ENCODE assay signal across 8 mouse cellular contexts in the genomic region with DNA sequence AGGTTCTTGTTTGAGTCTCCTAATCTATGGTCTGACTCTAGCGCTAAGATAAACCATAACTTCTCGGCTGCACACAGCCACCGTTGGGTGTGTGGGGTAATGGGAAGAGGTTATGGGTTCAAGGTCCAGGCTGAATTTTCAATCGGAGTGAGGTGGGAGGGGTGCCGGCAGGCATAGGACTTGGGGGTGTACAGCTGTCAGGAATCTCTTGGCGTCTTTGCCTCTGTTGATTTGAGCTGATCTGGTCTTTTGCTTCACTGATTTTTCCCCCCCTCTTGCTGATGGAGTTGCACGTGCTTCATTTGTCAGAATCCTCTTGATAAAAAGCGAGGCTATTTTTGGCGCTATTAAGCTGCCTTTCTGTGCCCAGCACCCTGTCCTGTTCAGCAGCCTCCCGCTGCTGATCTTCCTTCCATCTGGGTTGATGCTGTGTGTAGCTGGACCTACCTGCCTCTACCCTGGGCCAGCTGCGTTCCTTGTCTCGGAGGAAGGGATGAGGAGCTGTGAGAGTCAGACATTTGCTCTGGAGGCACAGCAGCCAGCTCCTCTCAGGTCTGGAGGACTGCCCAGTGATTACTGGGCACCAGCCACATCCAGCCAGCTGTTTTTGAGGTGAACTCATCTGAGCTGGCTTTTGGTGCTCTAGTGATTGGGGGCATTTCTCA. TPM values are rescaled to one million over a fixed set of nuclear protein-coding genes. Genes with fewer than 3 reads are reported as not detected.
DNase-seq lines count a peak whose midpoint lies in the region; ATAC-seq and TF ChIP-seq lines count a peak whose summit lies in the region.

No protein-coding gene starts in this region.

- 40% methylated on average over 12 of the region's 12 CpGs for WGBS in forebrain, embryonic 16.5 days
- 46% methylated on average over 12 of the region's 12 CpGs for WGBS in kidney, postnatal 0 days
- WGBS in neural tube, embryonic 14.5 days: 62% methylated on average over 12 of the region's 12 CpGs

- ATAC-seq in megakaryocyte, adult 5-6 weeks (ENCODE audit: poor library complexity, severe bottlenecking): no peak
- no peak for ATAC-seq in forebrain, embryonic 16.5 days
- no peak for ATAC-seq in kidney, postnatal 0 days (replicated peaks; ENCODE audit: low FRiP score, low read depth)
- no peak for ATAC-seq in neural tube, embryonic 14.5 days (ENCODE audit: low read depth)

- no peaks in the 10 kb centered on the region for H3K9me3 ChIP-seq in megakaryocyte, embryonic 14.5 days
- no peaks in the 10 kb centered on the region for H3K9me3 ChIP-seq in forebrain, embryonic 16.5 days (ENCODE audit: control insufficient read depth, low read length)
- no peaks in the 10 kb centered on the region for H3K9me3 ChIP-seq in kidney, postnatal 0 days (replicated peaks; ENCODE audit: low read length)
- H3K9me3 ChIP-seq in neural tube, embryonic 14.5 days (ENCODE audit: control insufficient read depth, low read length): no peaks in the 10 kb centered on the region

- peak overlapping the region; percentile 41; the same call in 1 of the 2 replicates for H3K27ac ChIP-seq in forebrain, embryonic 16.5 days (ENCODE audit: low read length)
- no peak overlapping the region for H3K27ac ChIP-seq in kidney, postnatal 0 days
- no peak overlapping the region for H3K27ac ChIP-seq in neural tube, embryonic 14.5 days (ENCODE audit: low read depth, low read length)

- peak overlapping the region; percentile 86 for H3K4me3 ChIP-seq in megakaryocyte, embryonic 14.5 days (replicated peaks)
- H3K4me3 ChIP-seq in forebrain, embryonic 16.5 days (replicated peaks; ENCODE audit: low read length): peak overlapping the region; percentile 93
- H3K4me3 ChIP-seq in kidney, postnatal 0 days (replicated peaks; ENCODE audit: low read depth, low read length): no peak overlapping the region
- H3K4me3 ChIP-seq in neural tube, embryonic 14.5 days (ENCODE audit: low read depth, low read length): peak overlapping the region; percentile 90

- DNase-seq in kidney, postnatal 0 days (ENCODE audit: low spot score): no peak
- no peak for DNase-seq in spleen, adult 18-20 months
- no peak for DNase-seq in thymus, postnatal 14 days
- DNase-seq in right cerebral cortex, postnatal 36 days (ENCODE audit: low spot score in 2 of 2): no peak

- no peaks in the 10 kb centered on the region for H3K27me3 ChIP-seq in megakaryocyte, embryonic 14.5 days (replicated peaks)
- no peaks in the 10 kb centered on the region for H3K27me3 ChIP-seq in forebrain, embryonic 16.5 days (replicated peaks; ENCODE audit: control insufficient read depth, insufficient read depth, low read length)
- no peaks in the 10 kb centered on the region for H3K27me3 ChIP-seq in kidney, postnatal 0 days (ENCODE audit: insufficient read depth, low read length)
- no peaks in the 10 kb centered on the region; the same call in 1 of the 2 replicates for H3K27me3 ChIP-seq in neural tube, embryonic 14.5 days (ENCODE audit: control insufficient read depth, insufficient read depth, low read length)

- H3K9ac ChIP-seq in forebrain, embryonic 16.5 days (replicated peaks; ENCODE audit: low read depth, low read length): peak overlapping the region; percentile 40
- no peak overlapping the region for H3K9ac ChIP-seq in kidney, postnatal 0 days (ENCODE audit: low read depth, low read length)
- H3K9ac ChIP-seq in neural tube, embryonic 14.5 days (replicated peaks; ENCODE audit: low read depth, low read length): 0 out of 2 replicates have a peak overlapping the region, but pooled peaks have one; percentile 25

- H3K4me2 ChIP-seq in forebrain, embryonic 16.5 days (ENCODE audit: low read length): peak overlapping the region; percentile 97
- peak overlapping the region; percentile 91; the same call in 1 of the 2 replicates for H3K4me2 ChIP-seq in kidney, postnatal 0 days (ENCODE audit: low read length)
- peak overlapping the region; percentile 97 for H3K4me2 ChIP-seq in neural tube, embryonic 14.5 days (ENCODE audit: low read depth, low read length)

- H3K36me3 ChIP-seq in megakaryocyte, embryonic 14.5 days (replicated peaks; ENCODE audit: low read length): peaks cover 48% of the 10 kb centered on the region
- no peaks in the 10 kb centered on the region for H3K36me3 ChIP-seq in forebrain, embryonic 16.5 days (ENCODE audit: control insufficient read depth, insufficient read depth)
- no peaks in the 10 kb centered on the region for H3K36me3 ChIP-seq in kidney, postnatal 0 days (ENCODE audit: insufficient read depth, low read length)
- no peaks in the 10 kb centered on the region for H3K36me3 ChIP-seq in neural tube, embryonic 14.5 days (ENCODE audit: control insufficient read depth, insufficient read depth, low read length)

- peaks cover 89% of the 10 kb centered on the region for H3K4me1 ChIP-seq in megakaryocyte, embryonic 14.5 days
- peaks cover 69% of the 10 kb centered on the region for H3K4me1 ChIP-seq in forebrain, embryonic 16.5 days (replicated peaks; ENCODE audit: control insufficient read depth, insufficient read depth, low read length)
- H3K4me1 ChIP-seq in kidney, postnatal 0 days (replicated peaks; ENCODE audit: insufficient read depth, low read length): peaks cover 30% of the 10 kb centered on the region
- peaks cover 63% of the 10 kb centered on the region for H3K4me1 ChIP-seq in neural tube, embryonic 14.5 days (ENCODE audit: control insufficient read depth, insufficient read depth, low read length)

- no peak for TF ChIP-seq CTCF in kidney, postnatal 0 days (IDR thresholded peaks at IDR 0.05; ENCODE audit: low read depth)

RNA-seq across cellular contexts. Expression of a gene that starts 3.0 kb away (rescaled TPM):
- polyA plus RNA-seq in megakaryocyte, embryonic 14.5 days (2012; ENCODE audit: insufficient read depth, low replicate concordance): 20.8 and 30.9 TPM in 2 replicates
- 14.1 and 14.5 TPM in 2 replicates for total RNA-seq in megakaryocyte, adult 5-6 weeks (2015)
- 9.1 and 14.5 TPM in 2 replicates for total RNA-seq in megakaryocyte, adult 5-6 weeks (2017)
- polyA plus RNA-seq in forebrain, embryonic 16.5 days (2015; fragmentation: Nextera tagmentation; extraction: Ambion mirVana): 14.8 and 17.6 TPM in 2 replicates
- polyA plus RNA-seq in kidney, postnatal 0 days (2015; fragmentation: Nextera tagmentation; extraction: Ambion mirVana): 5.9 and 6.4 TPM in 2 replicates
- 23.3 and 26.4 TPM in 2 replicates for polyA plus RNA-seq in neural tube, embryonic 14.5 days (2014; fragmentation: Nextera tagmentation; extraction: Ambion mirVana)

RNA-seq across cellular contexts. Expression of a gene that starts 26.6 kb away (rescaled TPM):
- 0.85 and 5.4 TPM in 2 replicates for polyA plus RNA-seq in megakaryocyte, embryonic 14.5 days (2012; ENCODE audit: insufficient read depth, low replicate concordance)
- total RNA-seq in megakaryocyte, adult 5-6 weeks (2015): 7.6 and 7.7 TPM in 2 replicates
- 2.0 and 2.9 TPM in 2 replicates for total RNA-seq in megakaryocyte, adult 5-6 weeks (2017)
- polyA plus RNA-seq in forebrain, embryonic 16.5 days (2015; fragmentation: Nextera tagmentation; extraction: Ambion mirVana): 14.3 and 16.8 TPM in 2 replicates
- 8.0 and 8.4 TPM in 2 replicates for polyA plus RNA-seq in kidney, postnatal 0 days (2015; fragmentation: Nextera tagmentation; extraction: Ambion mirVana)
- polyA plus RNA-seq in neural tube, embryonic 14.5 days (2014; fragmentation: Nextera tagmentation; extraction: Ambion mirVana): 13.9 and 18.8 TPM in 2 replicates

RNA-seq across cellular contexts. Expression of a gene that starts 31.0 kb away (rescaled TPM):
- not detected in 2 replicates for polyA plus RNA-seq in megakaryocyte, embryonic 14.5 days (2012; ENCODE audit: insufficient read depth, low replicate concordance)
- not detected in 2 replicates for total RNA-seq in megakaryocyte, adult 5-6 weeks (2015)
- total RNA-seq in megakaryocyte, adult 5-6 weeks (2017): not detected in 2 replicates
- 0.27 and 0.77 TPM in 2 replicates for polyA plus RNA-seq in forebrain, embryonic 16.5 days (2015; fragmentation: Nextera tagmentation; extraction: Ambion mirVana)
- not detected in 2 replicates for polyA plus RNA-seq in kidney, postnatal 0 days (2015; fragmentation: Nextera tagmentation; extraction: Ambion mirVana)
- 0.33 TPM in 1 of 2 replicates, not detected in the other for polyA plus RNA-seq in neural tube, embryonic 14.5 days (2014; fragmentation: Nextera tagmentation; extraction: Ambion mirVana)
